Mouse (Mus musculus): ENCODE measurements around the gene Glp1r. TPM values are rescaled to one million over a fixed set of nuclear protein-coding genes. Genes with fewer than 3 reads are reported as not detected.

The Glp1r gene
- polyA plus RNA-seq, 1 experiment from 2014 or later, result 0.49 TPM

- Histone ChIP-seq H3K4me2 (ENCODE audit: low read depth, low read length) (peak overlapping the region; percentile 39), H3K36me3 (ENCODE audit: control insufficient read depth, insufficient read depth) (no peaks in the 10 kb centered on the region), H3K4me3 (ENCODE audit: low read length) (peak overlapping the region; percentile 9; the same call in 1 of the 2 replicates), H3K9me3 (replicated peaks; ENCODE audit: control insufficient read depth, low read length) (peaks cover 6% of the 10 kb centered on the region), H3K27ac (ENCODE audit: low read length) (no peak overlapping the region), H3K27me3 (ENCODE audit: control insufficient read depth, insufficient read depth, low read length) (no peaks in the 10 kb centered on the region), H3K4me1 (ENCODE audit: control insufficient read depth, insufficient read depth, low read length) (no peaks in the 10 kb centered on the region; the same call in 1 of the 2 replicates), H3K9ac (ENCODE audit: low read length) (no peak overlapping the region)
- 46% methylated on average over 15 of the region's 15 CpGs for WGBS
- no peak for ATAC-seq (replicated peaks; ENCODE audit: extremely low read depth, insufficient read depth, low FRiP score)
Measured at GRCm38 (mm10) chr17:30874276-30874675, 27.3 kb upstream of the Glp1r start.

GRCm38 (mm10) chr17:30877456-30877855 is 24.2 kb upstream of the Glp1r start:
- Histone ChIP-seq H3K27me3 (ENCODE audit: control insufficient read depth, insufficient read depth, low read length) (no peaks in the 10 kb centered on the region), H3K27ac (ENCODE audit: low read length) (no peak overlapping the region), H3K4me2 (ENCODE audit: low read depth, low read length) (no peak overlapping the region), H3K9me3 (replicated peaks; ENCODE audit: control insufficient read depth, low read length) (peaks cover 6% of the 10 kb centered on the region), H3K4me3 (ENCODE audit: low read length) (no peak overlapping the region), H3K9ac (ENCODE audit: low read length) (no peak overlapping the region), H3K4me1 (ENCODE audit: control insufficient read depth, insufficient read depth, low read length) (peaks cover 2% of the 10 kb centered on the region), H3K36me3 (ENCODE audit: control insufficient read depth, insufficient read depth) (no peaks in the 10 kb centered on the region)
- ATAC-seq (replicated peaks; ENCODE audit: extremely low read depth, insufficient read depth, low FRiP score), result no peak
- WGBS, result 71% methylated on average over 7 of the region's 7 CpGs

- H3K4me1 ChIP-seq (ENCODE audit: control insufficient read depth, insufficient read depth, low read length), result peaks cover 8% of the 10 kb centered on the region
- 24% methylated on average over 6 of the region's 6 CpGs for WGBS
- H3K4me2 ChIP-seq (ENCODE audit: low read depth, low read length), result no peak overlapping the region
- ATAC-seq (replicated peaks; ENCODE audit: extremely low read depth, insufficient read depth, low FRiP score), result no peak
- no peak overlapping the region for H3K4me3 ChIP-seq (ENCODE audit: low read length)
- no peak overlapping the region for H3K9ac ChIP-seq (ENCODE audit: low read length)
- no peaks in the 10 kb centered on the region for H3K36me3 ChIP-seq (ENCODE audit: control insufficient read depth, insufficient read depth)
- peaks cover 6% of the 10 kb centered on the region for H3K9me3 ChIP-seq (replicated peaks; ENCODE audit: control insufficient read depth, low read length)
- H3K27me3 ChIP-seq (ENCODE audit: control insufficient read depth, insufficient read depth, low read length), result no peaks in the 10 kb centered on the region
- no peak overlapping the region for H3K27ac ChIP-seq (ENCODE audit: low read length)
Measured at GRCm38 (mm10) chr17:30878626-30879025, 23.0 kb upstream of the Glp1r start.

- no peak for ATAC-seq (replicated peaks; ENCODE audit: extremely low read depth, insufficient read depth, low FRiP score)
- H3K9me3 ChIP-seq (replicated peaks; ENCODE audit: control insufficient read depth, low read length), result no peaks in the 10 kb centered on the region
- no peaks in the 10 kb centered on the region for H3K36me3 ChIP-seq (ENCODE audit: control insufficient read depth, insufficient read depth)
- no peak overlapping the region for H3K9ac ChIP-seq (ENCODE audit: low read length)
- H3K27me3 ChIP-seq (ENCODE audit: control insufficient read depth, insufficient read depth, low read length), result no peaks in the 10 kb centered on the region
- H3K4me1 ChIP-seq (ENCODE audit: control insufficient read depth, insufficient read depth, low read length), result peaks cover 8% of the 10 kb centered on the region
- H3K4me3 ChIP-seq (ENCODE audit: low read length), result no peak overlapping the region
- H3K27ac ChIP-seq (ENCODE audit: low read length), result no peak overlapping the region
- H3K4me2 ChIP-seq (ENCODE audit: low read depth, low read length), result no peak overlapping the region
- WGBS, result 82% methylated on average over 3 of the region's 3 CpGs
Measured at GRCm38 (mm10) chr17:30880391-30880790, 21.2 kb upstream of the Glp1r start.

- Histone ChIP-seq H3K4me2 (ENCODE audit: low read depth, low read length) (no peak overlapping the region), H3K36me3 (ENCODE audit: control insufficient read depth, insufficient read depth) (no peaks in the 10 kb centered on the region), H3K27me3 (ENCODE audit: control insufficient read depth, insufficient read depth, low read length) (no peaks in the 10 kb centered on the region), H3K27ac (ENCODE audit: low read length) (no peak overlapping the region), H3K4me1 (ENCODE audit: control insufficient read depth, insufficient read depth, low read length) (peaks cover 8% of the 10 kb centered on the region), H3K9ac (ENCODE audit: low read length) (no peak overlapping the region), H3K9me3 (replicated peaks; ENCODE audit: control insufficient read depth, low read length) (no peaks in the 10 kb centered on the region), H3K4me3 (ENCODE audit: low read length) (no peak overlapping the region)
- 67% methylated on average over 2 of the region's 2 CpGs for WGBS
- no peak for ATAC-seq (replicated peaks; ENCODE audit: extremely low read depth, insufficient read depth, low FRiP score)
Measured at GRCm38 (mm10) chr17:30881001-30881400, 20.6 kb upstream of the Glp1r start.

- H3K27me3 ChIP-seq (ENCODE audit: control insufficient read depth, insufficient read depth, low read length), result no peaks in the 10 kb centered on the region
- no peak overlapping the region for H3K4me2 ChIP-seq (ENCODE audit: low read depth, low read length)
- H3K4me1 ChIP-seq (ENCODE audit: control insufficient read depth, insufficient read depth, low read length), result peaks cover 8% of the 10 kb centered on the region
- ATAC-seq (replicated peaks; ENCODE audit: extremely low read depth, insufficient read depth, low FRiP score), result peak; percentile 32; the same call in 1 of the 2 replicates
- H3K27ac ChIP-seq (ENCODE audit: low read length), result no peak overlapping the region
- H3K4me3 ChIP-seq (ENCODE audit: low read length), result no peak overlapping the region
- no peaks in the 10 kb centered on the region; the same call in 1 of the 2 replicates for H3K9me3 ChIP-seq (replicated peaks; ENCODE audit: control insufficient read depth, low read length)
- no peaks in the 10 kb centered on the region for H3K36me3 ChIP-seq (ENCODE audit: control insufficient read depth, insufficient read depth)
- H3K9ac ChIP-seq (ENCODE audit: low read length), result no peak overlapping the region
- WGBS, result 2% methylated on average over 6 of the region's 6 CpGs
Measured at GRCm38 (mm10) chr17:30882206-30882605, 19.4 kb upstream of the Glp1r start.

- Histone ChIP-seq H3K4me3 (ENCODE audit: low read length) (no peak overlapping the region), H3K27me3 (ENCODE audit: control insufficient read depth, insufficient read depth, low read length) (no peaks in the 10 kb centered on the region), H3K4me2 (ENCODE audit: low read depth, low read length) (no peak overlapping the region), H3K9me3 (replicated peaks; ENCODE audit: control insufficient read depth, low read length) (no peaks in the 10 kb centered on the region; the same call in 1 of the 2 replicates), H3K27ac (ENCODE audit: low read length) (no peak overlapping the region), H3K36me3 (ENCODE audit: control insufficient read depth, insufficient read depth) (no peaks in the 10 kb centered on the region), H3K9ac (ENCODE audit: low read length) (no peak overlapping the region), H3K4me1 (ENCODE audit: control insufficient read depth, insufficient read depth, low read length) (peaks cover 8% of the 10 kb centered on the region)
- ATAC-seq (replicated peaks; ENCODE audit: extremely low read depth, insufficient read depth, low FRiP score), result no peak
- 57% methylated on average over 8 of the region's 8 CpGs for WGBS
Measured at GRCm38 (mm10) chr17:30883534-30883933, 18.1 kb upstream of the Glp1r start.

GRCm38 (mm10) chr17:30892086-30892485 is 9.5 kb upstream of the Glp1r start:
- no peak overlapping the region for H3K4me2 ChIP-seq (ENCODE audit: low read depth, low read length)
- H3K4me3 ChIP-seq (ENCODE audit: low read length), result no peak overlapping the region
- H3K4me1 ChIP-seq (ENCODE audit: control insufficient read depth, insufficient read depth, low read length), result no peaks in the 10 kb centered on the region
- 28% methylated on average over 1 of the region's 1 CpGs for WGBS
- no peaks in the 10 kb centered on the region for H3K27me3 ChIP-seq (ENCODE audit: control insufficient read depth, insufficient read depth, low read length)
- no peak overlapping the region for H3K9ac ChIP-seq (ENCODE audit: low read length)
- peak; percentile 32; the same call in 1 of the 2 replicates for ATAC-seq (replicated peaks; ENCODE audit: extremely low read depth, insufficient read depth, low FRiP score)
- no peak overlapping the region for H3K27ac ChIP-seq (ENCODE audit: low read length)
- no peaks in the 10 kb centered on the region for H3K36me3 ChIP-seq (ENCODE audit: control insufficient read depth, insufficient read depth)
- H3K9me3 ChIP-seq (replicated peaks; ENCODE audit: control insufficient read depth, low read length), result no peaks in the 10 kb centered on the region

- no peak overlapping the region for H3K9ac ChIP-seq (ENCODE audit: low read length)
- H3K36me3 ChIP-seq (ENCODE audit: control insufficient read depth, insufficient read depth), result no peaks in the 10 kb centered on the region
- WGBS, result 20% methylated on average over 2 of the region's 2 CpGs
- H3K9me3 ChIP-seq (replicated peaks; ENCODE audit: control insufficient read depth, low read length), result no peaks in the 10 kb centered on the region
- H3K4me3 ChIP-seq (ENCODE audit: low read length), result no peak overlapping the region
- no peak overlapping the region for H3K27ac ChIP-seq (ENCODE audit: low read length)
- ATAC-seq (replicated peaks; ENCODE audit: extremely low read depth, insufficient read depth, low FRiP score), result no peak; the same call in 1 of the 2 replicates
- H3K4me2 ChIP-seq (ENCODE audit: low read depth, low read length), result no peak overlapping the region
- H3K27me3 ChIP-seq (ENCODE audit: control insufficient read depth, insufficient read depth, low read length), result 0 out of 2 replicates have a peak, but pooled peaks cover under 1% of the 10 kb centered on the region
- H3K4me1 ChIP-seq (ENCODE audit: control insufficient read depth, insufficient read depth, low read length), result no peaks in the 10 kb centered on the region
Measured at GRCm38 (mm10) chr17:30892730-30893129, 8.9 kb upstream of the Glp1r start.
